Mouse (Mus musculus) MEL (cell line): ENCODE results near the gene Stk10. TPM values are rescaled to one million over a fixed set of nuclear protein-coding genes. Genes with fewer than 3 reads are reported as not detected.

Source experiments
- DNase-seq: peaks from one replicate; pipeline ENCODE4 v3.0.0; 2011; ENCODE audit warnings: low read depth, low spot score
- H3K27ac ChIP-seq: 2 replicates; pipeline ENCODE4 v1.5.1; 2012; ENCODE audit warnings: low read depth, mild to moderate bottlenecking, control low read depth, low read length, moderate library complexity; ENCODE audit not compliant: control insufficient read depth
- H3K27me3 ChIP-seq, 2 experiments: fragments of 150-350 bp in 1 of 2; sonication (generic) in 1 of 2; 2 replicates each; pipeline ENCODE4 v1.6.1; 2012; ENCODE audit warnings: low read length in 2 of 2, mild to moderate bottlenecking in 2 of 2, improper control_type of control experiment in 1 of 2, moderate library complexity in 1 of 2; ENCODE audit not compliant: insufficient read depth in 2 of 2, control insufficient read depth in 1 of 2
- H3K36me3 ChIP-seq, 2 experiments: 2 replicates each; pipeline ENCODE4 v1.6.1; 2012 to 2014; ENCODE audit warnings: low read length in 2 of 2, improper control_type of control experiment in 1 of 2, inconsistent platforms in 1 of 2, mild to moderate bottlenecking in 1 of 2; ENCODE audit not compliant: insufficient read depth in 2 of 2, control insufficient read depth in 1 of 2
- H3K4me1 ChIP-seq, 2 experiments: fragments of 150-350 bp in 1 of 2; sonication (generic) in 1 of 2; 2 replicates each; pipeline ENCODE4 v1.6.1; 2012; ENCODE audit warnings: low read length in 2 of 2, improper control_type of control experiment in 1 of 2, mild to moderate bottlenecking in 1 of 2; ENCODE audit not compliant: insufficient read depth in 2 of 2, control insufficient read depth in 1 of 2
- H3K4me3 ChIP-seq, 2 experiments: fragments of 150-350 bp in 1 of 2; sonication (generic) in 1 of 2; 2 replicates each; pipeline ENCODE4 v1.5.1; 2012; ENCODE audit warnings: low read depth in 2 of 2, low read length in 2 of 2, mild to moderate bottlenecking in 2 of 2, moderate library complexity in 2 of 2, control low read depth in 1 of 2, improper control_type of control experiment in 1 of 2; ENCODE audit not compliant: control insufficient read depth in 1 of 2, insufficient read depth in 1 of 2
- H3K79me2 ChIP-seq: 2 replicates; pipeline ENCODE4 v1.6.1; 2012; ENCODE audit warnings: mild to moderate bottlenecking, low read length, moderate library complexity; ENCODE audit not compliant: control insufficient read depth, poor library complexity, insufficient read depth
- H3K9ac ChIP-seq: 2 replicates; pipeline ENCODE4 v1.6.1; 2012; ENCODE audit warnings: low read depth, mild to moderate bottlenecking, control low read depth, low read length, moderate library complexity; ENCODE audit not compliant: control insufficient read depth, poor library complexity, severe bottlenecking
- H3K9me3 ChIP-seq: fragments of 150-350 bp; sonication (generic); replicated peaks from 2 replicates; pipeline ENCODE4 v1.6.1; 2012; ENCODE audit warnings: mild to moderate bottlenecking, low read length, improper control_type of control experiment, moderate library complexity; ENCODE audit not compliant: insufficient read depth
- BHLHE40 ChIP-seq: IDR thresholded peaks from 2 replicates; pipeline ENCODE4 v1.6.1; 2012; ENCODE audit warnings: low read depth, mild to moderate bottlenecking, inconsistent platforms, low read length, improper control_type of control experiment, borderline replicate concordance
- CTCF ChIP-seq, 3 experiments: IDR thresholded peaks in 2 of 3; conservative IDR thresholded peaks in 1 of 3; 2 replicates each; pipeline ENCODE4 v1.5.1; 2011 to 2012; ENCODE audit warnings: low read length in 3 of 3, low read depth in 2 of 3, mild to moderate bottlenecking in 2 of 3, improper control_type of control experiment in 1 of 3, inconsistent platforms in 1 of 3, mixed read lengths in 1 of 3, moderate library complexity in 1 of 3; ENCODE audit not compliant: control insufficient read depth in 1 of 3, insufficient read depth in 1 of 3, poor library complexity in 1 of 3, severe bottlenecking in 1 of 3
- E2F4 ChIP-seq: IDR thresholded peaks from 2 replicates; pipeline ENCODE4 v1.6.1; 2011; ENCODE audit warnings: low read depth, low read length, improper control_type of control experiment, borderline replicate concordance
- EP300 ChIP-seq, 2 experiments: IDR thresholded peaks; 2 replicates each; pipeline ENCODE4 v1.6.1; 2011; ENCODE audit warnings: improper control_type of control experiment in 2 of 2, low read length in 2 of 2, low read depth in 1 of 2, mild to moderate bottlenecking in 1 of 2
- GATA1 ChIP-seq: IDR thresholded peaks from 2 replicates; pipeline ENCODE4 v1.6.1; 2011; ENCODE audit warnings: low read depth, low read length, improper control_type of control experiment
- JUND ChIP-seq: IDR thresholded peaks from 2 replicates; pipeline ENCODE4 v1.6.1; 2011; ENCODE audit warnings: low read depth, mild to moderate bottlenecking, improper control_type of control experiment, low read length
- MAX ChIP-seq: IDR thresholded peaks from 2 replicates; pipeline ENCODE4 v1.6.1; 2011; ENCODE audit warnings: low read length, improper control_type of control experiment
- NELFE ChIP-seq: IDR thresholded peaks from 2 replicates; pipeline ENCODE4 v1.6.1; 2011; ENCODE audit warnings: low read depth, low read length, improper control_type of control experiment
- POLR2AphosphoS2 ChIP-seq: IDR thresholded peaks from 2 replicates; pipeline ENCODE4 v1.6.1; 2011; ENCODE audit warnings: low read length, improper control_type of control experiment
- POLR2AphosphoS5 ChIP-seq: IDR thresholded peaks from 2 replicates; pipeline ENCODE4 v1.6.1; 2012; ENCODE audit warnings: low read depth, borderline replicate concordance, mild to moderate bottlenecking, inconsistent platforms, low read length, moderate library complexity, mixed read lengths
- RAD21 ChIP-seq: IDR thresholded peaks from 2 replicates; pipeline ENCODE4 v1.6.1; 2011; ENCODE audit warnings: mild to moderate bottlenecking, low read depth, low read length, improper control_type of control experiment
- SMC3 ChIP-seq: IDR thresholded peaks from 2 replicates; pipeline ENCODE4 v1.6.1; 2011; ENCODE audit warnings: low read depth, low read length, improper control_type of control experiment
- UBTF ChIP-seq: IDR thresholded peaks from 2 replicates; pipeline ENCODE4 v1.6.1; 2012; ENCODE audit warnings: low read depth, mild to moderate bottlenecking, inconsistent platforms, low read length, improper control_type of control experiment, moderate library complexity, borderline replicate concordance; ENCODE audit not compliant: insufficient read depth
- ZC3H11A ChIP-seq: IDR thresholded peaks from 2 replicates; pipeline ENCODE4 v1.6.1; 2012; ENCODE audit warnings: low read depth, mild to moderate bottlenecking, inconsistent platforms, low read length, improper control_type of control experiment
- ZKSCAN1 ChIP-seq: IDR thresholded peaks from 2 replicates; pipeline ENCODE4 v1.6.1; 2012; ENCODE audit warnings: low read depth, mild to moderate bottlenecking, inconsistent platforms, low read length, improper control_type of control experiment, moderate library complexity
- ZMIZ1 ChIP-seq: IDR thresholded peaks from 2 replicates; pipeline ENCODE4 v1.6.1; 2012; ENCODE audit warnings: low read depth, mild to moderate bottlenecking, inconsistent platforms, low read length, improper control_type of control experiment, moderate library complexity
- polyA plus RNA-seq, 2 experiments: library from polyadenylated mRNA; stranded (reverse) in 1 of 2; unstranded in 1 of 2; fragments of >175 nt in 1 of 2; fragments of >200 nt in 1 of 2; gene quantifications; 2 replicates each; pipeline versions ENCODE4 v1.2.1 to v1.2.4; 2012; ENCODE audit warnings: low replicate concordance in 2 of 2, low read depth in 1 of 2; ENCODE audit not compliant: insufficient read length in 2 of 2, insufficient read depth in 1 of 2, missing spikeins in 1 of 2
- total RNA-seq: library from RNA; depleted of rRNA; stranded (reverse); fragments of 300-350 nt; gene quantifications from 2 replicates; pipeline ENCODE4 v1.2.3, GENCODE M21; 2012

Gene Stk10
- total and polyA plus RNA-seq, 3 experiments, result 10.8 to 14.4 TPM; not detected in 1

DNA sequence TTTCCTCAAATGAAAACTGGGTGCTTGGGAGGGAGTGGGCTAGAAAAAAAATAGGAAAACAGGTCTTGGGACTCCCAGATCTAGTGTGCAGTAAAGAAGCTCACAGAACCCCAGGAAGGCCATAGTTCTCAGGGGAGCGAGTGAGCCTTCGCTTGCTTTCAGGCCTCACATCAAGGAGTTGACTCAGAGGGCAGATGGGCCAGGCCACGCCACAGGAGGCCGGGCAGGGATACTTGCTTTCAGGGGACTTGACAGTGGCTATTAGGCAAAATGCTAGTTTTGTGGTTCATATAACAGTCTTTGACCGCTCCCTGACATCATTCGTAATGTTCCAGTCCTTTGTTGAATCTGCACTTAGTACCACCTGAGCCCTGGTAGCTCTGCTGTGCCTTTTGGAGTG lies 90.8 kb downstream of the Stk10 start:
- no peak overlapping the region for H3K27ac ChIP-seq
- TF ChIP-seq MAX, result no peak
- TF ChIP-seq ZKSCAN1, result no peak
- TF ChIP-seq ZMIZ1, result no peak
- TF ChIP-seq POLR2AphosphoS2, result no peak
- TF ChIP-seq UBTF, result no peak
- H3K36me3 ChIP-seq, result peaks cover 0 to 8% of the 10 kb centered on the region in 2 experiments; a peak in 2 of 4 replicates
- H3K4me1 ChIP-seq, result peaks cover 4 to 7% of the 10 kb centered on the region in 2 experiments; a peak in 3 of 4 replicates
- no peaks in the 10 kb centered on the region for H3K79me2 ChIP-seq
- H3K9me3 ChIP-seq, result no peaks in the 10 kb centered on the region
- H3K4me3 ChIP-seq, result no peak overlapping the region
- DNase-seq, result no peak
- H3K9ac ChIP-seq, result no peak overlapping the region
- H3K27me3 ChIP-seq, result no peaks in the 10 kb centered on the region

DNA sequence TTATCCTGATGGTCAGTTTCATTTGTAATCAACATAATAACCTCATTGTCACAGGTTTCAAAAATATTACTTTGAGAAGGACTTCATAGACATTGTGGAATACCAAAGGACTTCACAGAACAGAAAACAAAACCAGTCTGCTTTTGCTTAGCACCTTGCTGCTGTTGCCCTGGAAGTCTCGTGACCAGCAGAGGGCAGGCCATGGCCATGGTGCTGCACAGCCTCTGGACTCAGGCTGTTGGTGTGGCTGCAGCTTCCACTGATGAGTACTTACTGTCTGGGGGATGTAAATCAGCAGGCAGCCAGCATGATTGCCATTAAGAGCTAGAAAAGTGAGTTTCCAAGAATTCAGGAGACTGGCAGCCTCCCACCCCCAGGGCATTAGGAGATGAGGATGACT lies 92.6 kb downstream of the Stk10 start:
- TF ChIP-seq SMC3 (peak; percentile 85), RAD21 (peak; percentile 80), ZC3H11A (peak; percentile 66), BHLHE40 (no peak), CTCF (IDR thresholded peaks at IDR 0.05 in 2 of 3, conservative IDR thresholded peaks at IDR 0.05 in 1 of 3; ENCODE audit: control insufficient read depth in 1 of 3, insufficient read depth in 1 of 3, low read depth in 2 of 3, low read length in 3 of 3, poor library complexity in 1 of 3, severe bottlenecking in 1 of 3) (peak; percentile 58 to 85 (median 83))
- no peaks in the 10 kb centered on the region for H3K79me2 ChIP-seq
- H3K9ac ChIP-seq, result no peak overlapping the region
- DNase-seq, result peak; percentile 61
- no peaks in the 10 kb centered on the region for H3K9me3 ChIP-seq
- no peak overlapping the region for H3K27ac ChIP-seq
- no peaks in the 10 kb centered on the region for H3K27me3 ChIP-seq
- H3K4me1 ChIP-seq, result no peaks in the 10 kb centered on the region
- no peak overlapping the region for H3K4me3 ChIP-seq
- no peaks in the 10 kb centered on the region for H3K36me3 ChIP-seq

DNA sequence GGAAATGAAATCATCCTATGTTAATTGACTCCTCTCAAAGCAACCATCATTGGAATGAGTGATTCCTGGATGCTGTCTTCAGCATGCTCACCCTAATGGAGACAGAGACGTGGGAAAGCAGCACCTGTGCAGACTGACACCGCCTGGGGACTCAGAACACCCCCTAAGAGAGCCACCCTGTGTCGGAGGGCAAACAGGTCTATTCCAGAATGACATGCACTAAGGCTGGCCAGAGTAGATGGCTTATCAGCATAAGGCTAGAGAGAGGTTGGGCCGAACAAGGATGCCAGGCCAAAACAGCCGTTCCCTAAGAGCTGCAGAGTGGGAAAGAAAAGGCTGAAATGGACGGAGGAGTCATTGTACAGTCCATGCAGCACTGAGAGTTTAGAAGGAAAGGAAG lies 93.0 kb downstream of the Stk10 start:
- H3K9ac ChIP-seq, result no peak overlapping the region
- no peaks in the 10 kb centered on the region for H3K79me2 ChIP-seq
- no peaks in the 10 kb centered on the region for H3K4me1 ChIP-seq
- no peaks in the 10 kb centered on the region for H3K36me3 ChIP-seq
- H3K4me3 ChIP-seq, result no peak overlapping the region
- H3K27ac ChIP-seq, result no peak overlapping the region
- TF ChIP-seq NELFE (no peak), E2F4 (no peak), ZMIZ1 (no peak), POLR2AphosphoS5 (no peak), JUND (no peak), CTCF (IDR thresholded peaks at IDR 0.05 in 2 of 3, conservative IDR thresholded peaks at IDR 0.05 in 1 of 3; ENCODE audit: control insufficient read depth in 1 of 3, insufficient read depth in 1 of 3, low read depth in 2 of 3, low read length in 3 of 3, poor library complexity in 1 of 3, severe bottlenecking in 1 of 3) (no peak), MAX (no peak), EP300 (IDR thresholded peaks at IDR 0.05; ENCODE audit: low read depth in 1 of 2, low read length in 2 of 2) (no peak), POLR2AphosphoS2 (no peak), UBTF (no peak), GATA1 (no peak)
- no peaks in the 10 kb centered on the region for H3K27me3 ChIP-seq
- DNase-seq, result no peak
- H3K9me3 ChIP-seq, result no peaks in the 10 kb centered on the region
